Mouse (Mus musculus) spleen, adult 2 months (tissue): ENCODE results near the gene Cdh18.

ENCODE experiments used
- CTCF ChIP-seq: fragments of 200-500 bp; IDR thresholded peaks from 2 replicates; pipeline ENCODE4 v1.5.1; 2011; ENCODE audit warnings: mild to moderate bottlenecking, inconsistent platforms; ENCODE audit not compliant: insufficient read depth, insufficient read length, insufficient replicate concordance; ENCODE audit errors: extremely low read depth
- POLR2A ChIP-seq: fragments of 200-500 bp; IDR thresholded peaks from 2 replicates; pipeline ENCODE4 v1.6.1; 2011; ENCODE audit warnings: low read depth, low read length, inconsistent platforms

GRCm38 (mm10) chr15:22717681-22718080, 168.9 kb downstream of the Cdh18 start:
- TF ChIP-seq POLR2A (no peak), CTCF (no peak)
